Mouse (Mus musculus) G1E (cell line): ENCODE measurements around the gene Atp6v1g1.

Experiments
- CTCF ChIP-seq: IDR thresholded peaks from 2 replicates; pipeline ENCODE4 v1.5.1; 2012; ENCODE audit warnings: low read depth, low read length, inconsistent platforms, mixed read lengths
- GATA1 ChIP-seq: IDR thresholded peaks from 2 replicates; pipeline ENCODE4 v1.6.1; 2012; ENCODE audit warnings: borderline replicate concordance, low read length, inconsistent platforms, mixed read lengths

- TF ChIP-seq CTCF (no peak), GATA1 (no peak)
Observed at GRCm38 (mm10) chr4:63562742-63563141, 18.2 kb downstream of the Atp6v1g1 start.
